Mouse (Mus musculus) spleen, embryonic (tissue): Measurements from ENCODE around the gene Appbp2.

Source experiments
- CTCF ChIA-PET: fragments of 350-600 bp; sonication (Branson Sonifier 250); formaldehyde crosslinking; loops from one replicate; lab custom pipeline; 2022; lab: Charles Lee

Gene Appbp2

DNA sequence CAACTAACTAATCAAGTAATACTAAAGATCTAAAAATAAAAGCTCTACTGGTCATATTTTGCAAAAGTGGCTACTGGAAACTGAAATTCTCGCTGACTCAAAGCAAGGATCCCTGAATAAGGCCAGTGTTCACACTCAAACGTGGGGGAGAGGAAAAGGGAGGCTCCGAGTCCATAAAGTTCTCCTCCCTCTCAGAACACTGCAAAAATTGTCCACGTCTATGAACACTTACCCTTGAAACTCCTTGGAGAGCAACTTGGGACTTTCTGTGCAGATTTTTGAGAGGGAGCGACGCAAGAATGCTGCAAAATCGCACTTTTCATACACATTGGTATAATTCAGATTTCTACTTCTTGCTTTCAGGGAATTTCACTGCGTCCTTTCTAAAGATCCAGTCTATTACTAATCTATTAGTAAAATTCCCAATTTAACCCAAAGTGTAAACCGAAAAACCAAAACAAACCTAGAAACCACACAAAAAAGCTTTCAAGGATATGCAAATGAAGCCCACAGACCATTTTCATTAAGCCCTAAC lies 1.2 kb downstream of the Appbp2 start:
- CTCF ChIA-PET = no interaction called here

DNA sequence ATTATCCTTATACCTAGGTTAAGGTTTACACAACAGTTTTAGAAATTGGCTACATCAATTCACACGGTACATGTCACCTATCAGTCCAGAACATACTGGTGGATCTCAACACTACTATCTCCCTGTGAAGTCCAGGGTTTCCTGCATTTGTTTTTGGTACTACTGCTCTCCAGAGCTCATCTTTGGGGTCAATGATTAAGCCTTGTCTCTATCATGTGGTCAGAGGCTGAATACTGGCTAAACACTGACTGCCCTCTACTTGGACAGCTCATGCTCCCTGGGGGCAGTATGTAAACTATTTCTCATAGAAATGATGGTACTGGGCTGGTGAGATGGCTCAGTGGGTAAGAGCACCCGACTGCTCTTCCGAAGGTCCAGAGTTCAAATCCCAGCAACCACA lies 11.7 kb downstream of the Appbp2 start:
- CTCF ChIA-PET = interaction anchor here (0.6 kb wide), 1 partner anchor 58 kb away, joined by 3 read pairs; no protein-coding TSS in a partner anchor

DNA sequence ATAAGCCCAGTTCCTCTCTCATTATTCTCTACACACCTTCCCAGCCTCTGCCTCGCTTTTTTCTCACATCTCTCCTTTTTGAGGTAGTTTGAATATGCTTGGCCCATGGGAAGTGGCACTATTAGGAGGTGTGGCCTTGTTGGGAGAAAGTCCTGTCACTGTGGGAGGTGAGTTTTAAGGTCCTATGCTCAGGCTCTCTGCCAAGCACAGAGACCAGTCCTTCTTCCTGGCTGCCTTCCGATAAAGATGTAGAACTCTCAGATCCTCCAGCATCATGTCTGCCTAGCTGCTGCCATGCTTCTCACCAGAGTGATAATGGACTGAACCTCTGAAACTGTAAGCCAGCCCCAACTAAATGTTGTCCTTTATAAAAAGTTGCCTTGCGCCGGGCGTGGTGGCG lies 12.4 kb downstream of the Appbp2 start:
- CTCF ChIA-PET = interaction anchor here (0.6 kb wide), 1 partner anchor 58 kb away, joined by 3 read pairs; no protein-coding TSS in a partner anchor

DNA sequence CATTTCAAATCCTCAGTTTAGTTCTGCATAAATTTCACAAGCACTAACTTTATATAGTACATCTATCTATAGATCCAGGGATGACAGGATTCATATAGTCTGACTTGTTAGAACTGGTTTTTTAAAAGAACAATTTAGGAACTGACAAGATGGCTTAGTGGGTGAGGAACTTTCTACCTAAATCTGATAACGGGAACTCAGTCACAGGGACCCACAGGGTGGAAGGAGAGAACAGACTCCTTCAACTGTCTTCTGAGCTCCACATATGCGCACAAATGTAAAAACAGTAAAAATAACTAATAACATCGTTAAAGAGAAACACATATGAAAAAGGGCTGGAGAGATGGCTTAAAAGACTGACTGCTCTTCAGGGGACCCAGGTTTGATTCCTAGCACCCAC lies 15.9 kb downstream of the Appbp2 start:
- CTCF ChIA-PET = interaction anchor here (0.7 kb wide), 1 partner anchor 137 kb away, joined by 3 read pairs; no protein-coding TSS in a partner anchor

DNA sequence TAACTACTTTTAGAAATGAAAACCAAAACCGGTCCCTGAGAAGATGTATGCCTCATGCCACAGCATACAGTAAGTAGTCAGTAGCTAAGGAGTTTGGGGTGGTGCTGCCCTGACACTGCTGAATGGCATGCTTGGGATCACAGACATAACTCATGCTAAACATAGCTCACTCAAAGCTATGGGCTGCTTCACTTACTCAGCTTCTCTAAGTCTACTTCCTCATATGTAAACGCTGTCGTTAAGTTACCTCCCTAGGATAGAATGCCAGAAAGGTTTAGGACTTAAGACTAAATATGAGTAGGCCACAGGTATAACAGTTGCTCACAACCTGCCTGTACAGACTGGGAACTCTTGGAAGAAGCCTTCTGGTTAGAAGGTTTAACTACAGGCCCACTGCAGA lies 20.3 kb downstream of the Appbp2 start:
- CTCF ChIA-PET = no interaction called here

DNA sequence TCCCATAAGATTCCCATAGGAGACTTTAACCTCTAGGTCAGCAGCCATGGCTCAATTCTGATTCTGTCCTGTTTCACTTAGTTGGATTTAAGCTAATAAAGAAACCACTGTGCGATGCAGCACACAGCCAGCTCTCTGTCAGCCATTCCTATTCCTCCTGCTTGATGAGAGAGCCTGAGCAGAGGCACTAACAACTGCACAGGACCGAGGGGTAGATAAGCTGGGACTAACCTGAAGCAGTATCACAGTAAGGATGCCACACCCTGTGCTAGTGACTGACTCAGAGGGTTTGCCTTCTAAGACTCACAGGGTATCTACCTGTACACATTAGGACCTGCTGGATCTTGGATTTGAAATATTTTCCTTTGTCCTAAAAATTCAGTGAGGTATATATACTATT lies 21.7 kb downstream of the Appbp2 start:
- CTCF ChIA-PET = no interaction called here

DNA sequence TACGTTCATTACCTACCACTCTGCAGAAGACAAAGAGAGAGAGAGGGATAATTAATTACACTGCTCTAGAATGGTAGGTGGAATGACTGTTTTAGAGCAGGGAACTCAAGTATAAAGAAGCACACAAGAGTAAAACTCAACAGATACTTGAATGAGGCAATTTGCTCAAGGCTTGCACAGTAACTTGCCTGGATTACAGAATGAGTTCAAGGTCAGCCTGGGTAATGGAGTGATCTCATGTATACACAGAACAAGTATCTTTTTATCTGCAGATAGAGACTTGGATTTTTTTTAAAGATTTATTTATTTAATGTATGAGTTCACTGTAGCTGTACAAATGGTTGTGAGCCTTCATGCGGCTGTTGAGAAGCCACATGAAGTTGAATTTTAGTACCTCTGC lies 23.8 kb downstream of the Appbp2 start:
- CTCF ChIA-PET = no interaction called here

DNA sequence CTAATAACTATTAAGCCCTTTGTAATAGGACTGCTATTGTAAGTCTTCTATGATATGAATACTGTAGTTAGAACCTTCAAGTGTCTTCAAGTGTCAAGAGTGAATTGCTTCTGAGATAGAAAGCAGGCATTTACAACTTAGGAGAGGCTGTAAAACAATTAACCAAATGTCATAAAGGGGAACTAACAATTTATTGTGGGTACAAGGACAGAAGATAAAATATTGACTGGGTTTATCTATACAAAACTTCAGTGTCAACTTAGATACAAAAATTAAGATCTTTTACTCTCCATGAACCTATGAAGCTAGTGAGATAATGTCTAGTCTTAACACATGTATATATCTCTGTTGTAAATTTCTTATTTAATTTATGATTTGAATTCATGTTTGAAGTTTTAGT lies 28.7 kb downstream of the Appbp2 start:
- CTCF ChIA-PET = no interaction called here

DNA sequence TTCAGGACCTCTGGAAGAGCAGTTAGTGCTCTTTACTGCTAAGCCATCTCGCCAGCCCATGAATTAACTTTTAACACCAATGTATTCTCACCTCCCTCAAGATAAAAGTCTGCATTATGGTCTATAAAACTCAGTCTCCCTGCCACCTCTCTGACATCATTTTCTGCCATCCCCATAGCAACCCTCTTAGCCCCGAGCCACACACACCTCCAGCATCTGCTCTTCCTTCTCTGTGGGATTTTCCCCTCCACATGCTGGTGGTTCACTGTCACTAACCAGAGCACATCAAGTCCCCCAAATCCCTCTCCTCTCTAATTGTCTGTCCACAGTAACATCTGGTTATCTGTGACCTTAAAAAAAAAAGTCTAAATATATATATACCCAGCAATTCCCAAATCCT lies 36.0 kb downstream of the Appbp2 start:
- CTCF ChIA-PET = no interaction called here

DNA sequence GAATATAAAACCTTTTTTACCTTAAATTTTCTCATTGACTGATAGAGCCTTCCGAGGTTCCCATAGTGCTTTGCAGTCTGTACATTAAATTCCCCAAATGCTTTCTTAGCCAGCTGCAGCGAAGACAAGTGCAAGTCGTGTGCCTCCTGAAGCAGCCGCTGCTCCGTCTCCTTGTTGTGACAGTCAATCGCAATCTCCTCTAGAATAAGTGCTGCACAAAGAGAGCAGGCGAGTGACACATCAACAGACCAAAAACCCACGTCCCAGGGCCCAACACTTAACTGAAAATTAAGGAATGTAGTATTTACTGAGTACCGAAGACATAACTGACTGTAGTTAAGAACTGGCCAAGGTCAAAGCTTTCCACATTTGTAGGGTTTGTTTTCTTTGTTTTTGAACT lies 38.9 kb downstream of the Appbp2 start:
- CTCF ChIA-PET = no interaction called here

DNA sequence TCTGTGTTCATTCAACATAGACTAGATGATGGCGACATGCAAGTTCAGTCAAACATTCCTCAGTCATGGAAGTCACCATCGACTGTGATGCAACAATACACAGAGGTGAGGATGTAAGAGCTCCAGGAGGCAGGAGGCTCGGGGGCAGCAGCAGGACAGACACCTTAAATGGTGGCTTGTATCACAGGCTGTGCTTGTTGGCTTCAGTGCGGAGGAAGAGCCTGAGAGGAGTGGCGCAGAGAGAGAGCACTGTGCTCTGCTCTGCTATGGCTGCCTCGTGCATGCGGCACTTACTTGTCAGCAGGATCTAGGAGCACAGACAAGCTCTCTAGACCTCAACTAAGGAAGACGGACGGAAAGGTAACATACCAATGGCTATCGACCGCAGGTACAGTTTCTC lies 40.7 kb downstream of the Appbp2 start:
- CTCF ChIA-PET = no interaction called here

DNA sequence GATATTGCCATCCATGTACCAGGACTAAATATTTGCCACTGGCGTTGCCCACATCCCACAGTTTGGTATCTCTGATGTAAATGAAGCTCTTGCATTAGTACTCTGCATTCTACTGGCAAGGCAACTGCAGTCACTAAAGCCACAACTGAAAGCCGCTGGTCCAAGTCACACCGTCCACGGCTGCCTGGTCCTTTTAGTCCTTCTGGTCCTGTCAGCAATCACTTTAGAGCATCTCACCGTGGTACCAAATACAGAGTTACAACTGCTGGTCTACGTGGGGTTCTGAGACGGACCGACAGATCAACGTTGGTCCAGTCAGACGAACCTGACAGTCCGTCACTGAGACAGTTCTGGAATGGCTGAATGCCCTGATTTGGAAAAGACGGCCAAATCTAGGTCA lies 44.2 kb downstream of the Appbp2 start:
- CTCF ChIA-PET = no interaction called here

DNA sequence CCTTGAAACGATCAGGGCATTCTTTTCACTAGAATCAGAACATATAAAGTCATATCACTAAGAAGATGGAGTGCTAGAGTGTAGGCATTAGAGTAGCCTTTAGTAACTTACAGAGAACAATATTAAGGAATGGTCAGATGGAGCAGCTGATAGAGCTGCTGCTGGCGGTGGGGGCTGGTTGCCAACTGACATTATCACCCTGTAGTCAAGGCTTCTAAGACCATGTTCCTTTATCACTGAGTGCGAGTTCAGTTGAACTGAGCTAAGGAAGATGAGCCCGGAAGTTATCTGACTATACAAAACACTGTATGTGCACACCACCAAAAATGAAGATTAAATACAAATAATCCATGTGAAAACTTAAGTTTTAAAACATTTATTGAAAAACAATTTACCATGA lies 45.8 kb downstream of the Appbp2 start:
- CTCF ChIA-PET = no interaction called here

DNA sequence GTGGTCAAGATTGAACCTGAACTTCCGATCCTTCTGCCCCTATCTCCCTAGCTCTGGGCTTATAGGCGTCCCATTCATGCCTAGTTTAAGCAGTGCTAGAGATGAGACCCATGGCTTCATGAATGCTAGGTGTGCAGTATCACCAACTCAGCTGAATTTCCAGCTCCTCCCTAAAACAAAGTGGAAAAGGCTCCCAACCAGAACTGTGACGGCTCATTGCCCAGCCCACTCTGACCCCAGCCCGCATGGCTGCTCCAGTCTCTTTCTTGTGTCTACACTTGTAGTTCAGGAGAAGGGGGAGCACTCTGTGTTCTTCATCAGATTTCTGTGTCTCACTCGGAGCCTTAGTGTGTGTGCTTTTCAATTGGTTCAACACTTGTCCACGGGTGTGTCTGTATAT lies 50.1 kb downstream of the Appbp2 start:
- CTCF ChIA-PET = interaction anchor here (1.1 to 1.2 kb wide), 2 partner anchors 18 to 76 kb away, joined by 3 to 4 read pairs; no protein-coding TSS in a partner anchor

DNA sequence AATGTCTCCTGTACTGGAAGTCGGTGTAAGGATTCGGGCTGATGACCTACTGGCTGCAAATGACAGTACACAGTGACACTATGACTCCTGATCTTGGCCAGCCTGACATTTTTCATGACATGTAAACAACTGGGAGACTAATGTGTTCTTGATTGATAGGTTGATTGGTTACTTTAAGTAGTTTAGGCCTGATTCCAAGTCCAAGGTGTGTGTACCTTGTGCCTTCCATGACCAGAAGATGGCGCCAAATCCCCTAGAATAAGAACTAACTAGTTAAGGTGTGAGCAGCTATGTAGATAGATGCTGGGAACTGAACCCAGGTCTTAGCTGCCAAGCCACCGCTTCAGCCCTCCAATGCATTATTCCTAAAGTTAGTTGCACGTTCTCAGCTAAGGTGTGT lies 50.8 kb downstream of the Appbp2 start:
- CTCF ChIA-PET = interaction anchor here (0.5 to 1.2 kb wide), 4 partner anchors 17 to 168 kb away, joined by 3 to 4 read pairs (median 4); no protein-coding TSS in a partner anchor

DNA sequence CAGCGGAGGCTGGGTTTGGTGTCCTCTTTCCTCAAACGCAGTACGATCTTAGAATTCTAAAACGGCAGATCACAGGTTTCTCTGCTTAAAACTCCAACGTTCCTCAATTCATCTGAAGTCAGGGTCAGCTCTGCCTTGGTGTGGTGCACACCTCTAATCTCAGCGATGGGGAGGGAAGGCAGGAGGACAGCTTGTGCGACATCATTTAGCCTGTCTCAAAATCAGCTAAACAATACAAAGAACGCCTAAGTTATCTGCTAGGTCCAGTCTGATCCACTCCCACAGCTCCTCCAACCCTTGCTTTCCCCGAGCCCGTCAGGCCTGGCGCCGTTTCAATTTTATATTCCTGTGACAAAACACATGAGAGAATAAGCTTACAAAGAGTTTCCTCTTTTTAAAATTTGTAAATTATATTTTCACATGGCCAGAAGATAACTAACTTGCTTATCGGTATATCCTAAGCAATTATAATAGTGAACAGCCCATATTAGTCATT lies 51.6 kb downstream of the Appbp2 start:
- CTCF ChIA-PET = interaction anchor here (0.6 to 1.1 kb wide), 3 partner anchors 18 to 58 kb away, joined by 3 to 17 read pairs (median 4); no protein-coding TSS in a partner anchor

DNA sequence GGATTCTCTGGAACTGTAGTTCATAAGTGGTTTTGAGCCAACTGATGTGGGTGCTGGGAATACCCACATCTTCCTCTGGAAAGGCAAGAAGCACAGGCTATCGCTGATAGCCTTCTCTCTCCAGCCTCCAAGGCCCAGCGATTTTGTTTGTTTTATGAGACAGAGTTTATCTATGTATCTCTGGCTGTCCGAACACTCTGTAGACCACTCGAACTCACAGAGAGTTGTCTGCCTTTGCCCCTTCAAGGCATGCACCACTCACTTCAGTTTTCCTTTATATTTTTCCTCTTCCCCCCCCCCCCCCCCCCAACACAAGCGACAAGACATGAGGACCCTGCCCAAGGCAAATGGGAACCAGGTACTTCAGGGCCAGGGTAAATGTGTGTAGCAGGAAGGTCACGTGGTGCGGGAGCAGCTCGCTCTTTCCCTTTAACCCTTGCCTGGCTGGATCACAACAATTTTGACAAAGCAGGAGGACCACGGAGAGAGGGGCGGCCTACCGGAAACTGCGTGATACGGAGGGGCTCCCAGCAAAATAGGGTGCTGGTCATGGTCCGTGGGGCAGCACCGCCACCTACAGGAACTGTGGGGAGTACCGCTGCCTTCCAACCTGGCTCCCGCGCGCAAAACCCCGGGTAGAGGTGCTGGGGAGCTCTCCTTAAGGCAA lies 52.2 kb downstream of the Appbp2 start:
- CTCF ChIA-PET = interaction anchor here (0.6 to 1.1 kb wide), 3 partner anchors 17 to 58 kb away, joined by 3 to 17 read pairs (median 4); no protein-coding TSS in a partner anchor

DNA sequence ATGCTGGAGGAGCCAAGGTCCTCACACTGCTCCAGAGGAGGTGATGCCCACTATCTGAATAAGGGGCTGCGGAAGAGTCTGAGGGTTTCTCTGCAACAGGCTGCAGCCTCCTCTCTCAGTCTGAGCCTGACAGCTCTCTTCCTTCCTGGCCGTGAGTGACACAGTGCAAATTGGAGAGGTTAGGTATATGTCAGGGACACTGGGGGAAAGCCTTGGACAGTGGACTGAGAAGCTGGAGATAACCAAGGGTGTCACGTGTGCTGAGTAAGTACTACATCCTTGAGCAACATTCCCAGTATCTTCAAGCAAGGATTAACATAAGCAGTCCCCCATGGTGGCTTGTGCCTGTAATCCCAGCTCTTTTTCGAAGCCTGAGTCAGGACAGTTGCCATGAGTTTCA lies 56.5 kb downstream of the Appbp2 start:
- CTCF ChIA-PET = interaction anchor here (0.6 kb wide), 1 partner anchor 85 kb away, joined by 3 read pairs; no protein-coding TSS in a partner anchor

DNA sequence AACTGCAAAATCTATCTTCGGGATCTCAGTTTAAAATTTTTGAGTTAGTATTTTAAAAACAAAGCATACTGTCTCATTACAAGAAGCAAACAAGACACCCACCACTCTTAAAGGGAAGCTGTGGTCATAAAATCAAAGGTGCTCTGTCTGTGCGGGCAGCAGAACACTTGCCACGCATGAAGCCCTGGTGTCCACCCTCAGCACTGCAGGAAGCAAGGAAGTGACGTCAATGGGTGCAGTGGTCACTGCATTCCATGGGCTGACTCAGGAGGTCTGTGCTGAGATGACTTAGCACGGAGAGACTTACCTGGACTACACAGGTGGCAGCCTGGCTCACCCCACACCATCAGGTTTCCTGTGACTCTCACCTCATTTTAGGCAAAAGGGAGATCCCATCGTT lies 57.2 kb downstream of the Appbp2 start:
- CTCF ChIA-PET = no interaction called here

DNA sequence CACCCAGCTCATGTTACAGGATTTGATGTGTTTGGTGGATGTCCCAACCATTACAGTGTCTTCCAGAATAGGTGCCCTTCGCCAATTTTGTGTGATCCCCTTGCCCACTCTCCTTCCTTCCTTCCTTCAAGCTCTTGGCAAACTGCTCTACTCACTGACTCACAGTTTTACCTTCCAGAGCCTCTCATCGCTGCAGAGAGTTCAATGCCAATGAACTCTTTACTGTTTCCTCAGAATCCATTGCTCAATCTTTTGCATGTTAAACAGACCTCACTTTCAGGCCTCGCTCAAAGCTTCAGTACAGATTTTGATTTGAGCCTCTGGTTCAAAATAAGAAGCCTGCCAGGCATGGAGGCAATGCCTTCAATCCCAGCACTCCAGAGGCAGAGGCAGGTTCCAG lies 59.0 kb downstream of the Appbp2 start:
- CTCF ChIA-PET = interaction anchor here (0.6 kb wide), 1 partner anchor 299 kb away, joined by 3 read pairs; no protein-coding TSS in a partner anchor

DNA sequence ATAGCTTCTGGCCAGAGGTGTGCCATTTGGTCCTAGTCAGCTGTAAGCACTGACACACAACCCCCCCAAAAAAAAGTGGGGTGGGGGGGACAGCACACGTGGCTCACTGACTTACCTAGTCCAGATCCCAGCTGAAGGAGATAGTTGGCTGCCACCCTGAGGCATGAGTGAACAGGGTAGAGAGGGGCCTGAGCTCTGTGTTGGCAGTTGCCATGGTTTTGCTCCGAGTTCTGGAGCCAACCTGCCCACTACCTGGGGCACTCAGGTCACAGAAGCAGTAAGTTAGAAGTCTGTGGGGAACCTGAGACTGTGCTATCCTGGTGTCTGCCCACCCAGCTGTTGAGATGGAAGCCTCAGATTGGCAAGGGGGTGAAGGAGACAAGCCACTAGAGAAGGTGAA lies 64.1 kb downstream of the Appbp2 start:
- CTCF ChIA-PET = no interaction called here

DNA sequence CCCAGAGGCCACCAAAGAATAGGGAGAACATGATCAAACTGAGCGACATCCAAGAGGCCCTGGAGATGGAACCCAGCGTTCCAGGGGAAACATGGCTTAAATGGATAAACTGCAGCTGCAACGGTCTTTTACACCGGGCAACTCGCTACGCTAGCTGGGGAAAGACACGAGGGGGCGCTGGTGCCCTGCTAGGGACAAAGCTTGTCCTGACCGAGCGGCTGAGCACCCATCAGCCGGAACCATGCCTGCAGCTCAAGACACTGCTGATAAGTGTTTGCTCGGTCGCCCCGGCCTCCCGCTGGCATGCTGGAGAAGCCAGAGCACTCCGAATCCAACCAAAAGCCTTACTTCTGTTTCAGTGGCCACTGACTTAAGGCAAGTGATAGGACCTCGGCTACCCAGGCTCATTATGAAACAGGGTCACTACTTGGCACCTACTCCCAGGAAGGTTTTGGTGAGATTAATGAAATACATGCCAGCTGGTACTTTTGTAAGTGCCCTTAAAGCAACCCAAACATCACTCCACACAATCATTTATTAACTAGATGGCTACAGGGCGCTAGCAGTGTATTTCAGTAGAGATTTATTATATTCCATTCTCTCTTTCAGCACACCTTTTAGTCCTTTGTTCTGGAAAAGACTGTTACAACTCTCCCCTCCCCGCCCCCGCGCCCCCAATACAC lies 64.7 kb downstream of the Appbp2 start, which contains the start of gene 1700125H20Rik:
TSS of gene 1700125H20Rik (plus strand) at position 347 of the 683 bp plus-strand sequence.
- CTCF ChIA-PET = interaction anchor here (0.6 to 0.9 kb wide), 3 partner anchors 9 to 139 kb away, joined by 3 read pairs; no protein-coding TSS in a partner anchor
